Mouse (Mus musculus) telencephalon, adult 2 months (tissue): ENCODE measurements at regions not wholly inside any gene's neighbourhood (a gene's known extent, or its start where the extent isn't known, plus 50 kb on each side); places are given as distances from the start of the nearest gene placed in this dataset.

ENCODE experiments used
- DNase-seq: peaks from one replicate; pipeline ENCODE4 v3.0.0-alpha.2; 2011; ENCODE audit warnings: low read depth, low spot score

DNA sequence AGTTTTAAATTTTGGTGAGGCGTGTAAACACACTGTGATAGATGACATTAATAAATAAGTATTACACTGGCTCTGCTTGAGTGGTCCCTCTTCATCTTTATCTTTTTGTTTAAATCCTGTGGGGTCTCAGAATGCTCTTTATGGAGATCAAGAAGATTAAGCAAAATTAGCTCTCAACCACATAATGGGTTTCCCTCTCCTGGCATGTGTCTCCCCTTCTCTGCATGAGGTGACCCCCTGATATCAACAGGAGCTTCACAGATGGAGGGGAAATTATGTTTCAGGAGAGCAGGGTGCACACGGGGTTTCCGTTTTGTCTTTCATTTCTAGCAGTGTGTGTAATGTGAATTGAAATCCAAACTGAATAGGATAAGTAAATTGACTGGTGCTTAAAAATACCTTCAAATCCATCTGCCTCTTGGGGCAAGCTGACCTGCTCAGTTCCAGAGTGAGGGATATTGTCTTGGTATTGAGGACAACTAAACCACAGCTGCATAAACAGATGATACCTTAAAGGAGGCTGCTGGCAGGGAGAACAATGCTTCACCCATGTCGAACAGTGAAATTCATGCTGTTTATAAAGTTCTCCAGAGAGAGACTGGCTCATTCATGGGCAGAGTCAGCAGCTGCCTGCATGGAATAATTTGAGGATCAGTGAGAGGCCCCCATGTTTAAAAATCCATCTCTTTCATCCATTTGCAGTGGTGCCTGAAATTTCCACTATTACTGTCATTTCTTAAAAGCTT, 518.3 kb upstream of the Nr2f1 start:
- no peak for DNase-seq

DNA sequence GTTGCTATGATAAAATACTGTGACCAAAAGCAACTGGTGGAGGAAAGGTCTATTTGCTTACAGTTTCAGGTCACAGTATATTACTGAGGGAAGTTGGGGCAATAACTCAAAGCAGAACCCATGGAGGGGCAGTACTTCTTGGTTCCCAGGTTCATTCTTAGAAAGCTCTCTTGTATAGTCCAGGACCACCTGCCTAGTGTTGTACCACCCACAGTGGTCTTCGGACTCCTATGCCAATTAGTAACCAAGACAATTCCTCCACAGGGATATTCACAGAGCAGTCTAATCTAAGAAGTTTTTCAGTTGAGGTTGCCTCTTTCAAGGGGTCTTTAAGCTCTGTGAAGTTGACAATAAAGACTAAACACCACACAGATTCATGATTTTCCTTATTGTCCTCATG, 517.6 kb upstream of the Nr2f1 start:
- DNase-seq, result no peak

DNA sequence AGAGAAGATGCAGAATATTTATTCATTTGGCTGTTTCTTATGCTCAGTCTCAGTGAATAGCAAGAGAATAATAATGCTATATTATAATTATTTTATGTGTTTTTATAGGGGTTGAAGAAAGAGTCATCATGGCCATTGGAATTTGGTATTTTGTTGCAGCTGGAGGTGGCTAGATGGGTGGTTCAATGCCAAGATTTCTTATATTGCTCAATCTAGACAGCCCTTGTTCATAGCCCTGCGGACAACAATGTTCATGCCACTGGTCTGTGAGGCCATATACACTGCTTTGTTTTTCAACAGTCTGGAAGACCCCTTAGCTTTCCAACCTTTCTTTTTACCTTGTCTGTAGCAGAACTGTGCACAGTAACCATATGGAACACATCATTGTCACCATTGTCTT, 505.1 kb upstream of the Nr2f1 start:
- no peak for DNase-seq

DNA sequence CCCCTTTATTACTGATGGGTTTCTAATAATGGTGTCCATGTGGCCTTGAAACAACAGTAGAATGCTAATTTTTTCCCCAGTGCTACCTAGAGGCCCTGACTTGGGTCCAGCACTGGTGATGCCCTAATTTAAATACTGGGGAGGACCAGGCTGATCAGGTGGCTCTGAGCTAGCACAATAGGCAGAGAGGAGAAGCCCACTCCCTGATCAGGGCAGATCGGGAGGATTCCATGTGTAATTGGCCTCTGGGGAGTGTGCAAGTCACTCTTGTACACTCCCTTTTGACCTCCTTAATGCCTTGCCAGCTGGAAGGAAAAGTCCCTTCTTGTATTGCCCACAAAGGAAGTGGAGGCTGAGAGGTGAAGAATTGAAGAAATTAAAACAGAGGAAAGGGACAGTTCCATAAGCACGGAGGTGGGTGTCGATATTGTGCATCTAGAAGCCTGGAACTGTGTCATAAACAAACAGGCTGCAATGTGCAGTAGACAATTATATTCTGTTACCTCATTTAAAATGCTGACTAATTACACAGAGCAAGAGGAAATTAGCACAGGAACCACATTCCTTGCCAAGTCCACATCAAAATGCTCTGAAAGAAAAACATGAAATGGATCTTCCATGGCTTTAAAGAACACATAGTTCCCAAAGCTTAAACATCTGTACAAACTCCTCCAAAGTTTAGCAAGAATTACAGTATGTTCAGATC, 498.4 kb upstream of the Nr2f1 start:
- peak; percentile 13 for DNase-seq

DNA sequence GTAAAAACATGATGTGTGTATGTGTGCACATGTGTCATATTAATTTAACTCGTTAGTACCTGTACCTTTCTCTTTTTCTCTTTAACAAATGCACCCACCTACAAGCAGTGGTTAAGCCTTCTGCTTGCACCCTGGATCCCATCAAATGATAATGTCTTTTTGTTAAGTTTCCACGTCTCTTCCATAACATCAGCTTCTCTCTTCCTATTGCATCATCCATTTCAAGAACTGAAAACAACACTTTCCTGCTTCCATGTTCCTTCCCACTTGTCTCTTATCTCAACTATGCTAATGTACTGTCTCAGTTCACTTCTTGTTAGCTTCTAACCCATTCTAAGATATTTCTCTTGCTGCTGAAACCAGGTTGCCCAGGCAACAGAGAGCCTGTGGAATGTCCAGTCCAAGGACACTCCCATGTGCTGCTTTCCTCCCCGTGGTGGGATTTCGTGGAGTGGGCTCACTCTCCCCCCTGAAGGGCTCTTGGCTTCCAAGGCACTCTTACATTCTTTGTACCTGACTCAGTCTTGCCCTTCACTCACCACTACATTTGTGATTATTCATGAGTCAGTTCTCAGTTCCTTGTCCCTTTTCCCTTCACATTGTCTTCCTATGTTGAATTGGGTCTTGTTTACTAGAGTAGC, 479.8 kb upstream of the Nr2f1 start:
- no peak for DNase-seq

DNA sequence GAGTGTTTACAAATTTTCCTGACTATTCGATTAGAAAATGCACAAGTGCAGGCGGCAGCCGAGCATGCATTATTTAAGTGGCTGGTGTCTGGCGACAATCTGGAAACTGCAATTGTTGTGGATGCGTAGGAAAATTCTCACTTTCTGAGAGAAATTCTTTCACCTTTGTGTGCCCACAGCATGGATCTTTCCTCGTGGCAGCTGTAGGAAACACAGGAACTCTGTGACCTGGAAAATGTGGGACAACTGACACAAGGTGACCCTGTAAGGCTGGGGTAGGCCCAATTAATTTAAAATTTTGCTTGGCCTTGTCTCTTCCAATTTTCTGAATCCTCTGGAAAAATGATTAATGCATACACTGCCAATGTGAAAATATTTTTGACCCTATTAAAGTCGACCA, 478.7 kb upstream of the Nr2f1 start:
- no peak for DNase-seq

DNA sequence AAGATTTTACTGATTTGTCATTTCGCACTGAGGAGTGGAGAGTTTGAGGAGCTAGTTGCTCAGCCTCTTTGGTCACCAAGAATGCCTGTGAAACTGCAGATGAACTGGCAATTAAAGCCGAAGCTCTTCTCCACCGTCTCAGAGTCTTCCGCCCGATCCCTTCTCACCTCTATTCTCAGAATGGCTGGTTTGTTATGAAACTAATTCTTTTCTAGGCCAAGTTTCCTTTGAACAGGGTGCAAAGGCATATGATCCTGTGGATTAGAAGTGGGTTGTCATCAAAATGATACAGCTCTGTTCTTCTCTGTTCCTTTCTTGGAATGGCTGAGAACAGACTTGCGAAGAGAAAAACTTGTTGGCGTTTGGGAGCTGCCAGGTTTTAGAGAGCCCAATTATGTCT, 458.7 kb upstream of the Nr2f1 start:
- peak; percentile 81 for DNase-seq

DNA sequence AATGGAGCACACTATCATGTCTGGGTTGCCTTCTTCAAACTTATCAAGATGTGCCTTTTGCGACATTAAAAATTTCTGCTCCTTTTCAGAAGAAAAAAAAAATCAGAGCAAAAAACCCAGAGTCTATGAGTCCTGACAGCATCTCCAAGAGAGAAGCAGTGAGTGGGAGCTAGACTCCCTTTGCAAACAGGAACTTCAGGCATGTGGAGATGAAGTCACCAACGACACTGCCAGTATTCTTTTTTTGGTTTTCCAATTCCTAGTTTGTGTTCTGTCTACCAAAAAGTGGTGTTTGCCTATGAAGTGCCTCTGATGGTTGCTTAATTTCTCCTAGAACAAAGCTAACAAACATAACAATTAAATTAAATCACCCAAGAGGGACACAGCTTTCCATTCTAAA, 457.2 kb upstream of the Nr2f1 start:
- peak; percentile 66 for DNase-seq

DNA sequence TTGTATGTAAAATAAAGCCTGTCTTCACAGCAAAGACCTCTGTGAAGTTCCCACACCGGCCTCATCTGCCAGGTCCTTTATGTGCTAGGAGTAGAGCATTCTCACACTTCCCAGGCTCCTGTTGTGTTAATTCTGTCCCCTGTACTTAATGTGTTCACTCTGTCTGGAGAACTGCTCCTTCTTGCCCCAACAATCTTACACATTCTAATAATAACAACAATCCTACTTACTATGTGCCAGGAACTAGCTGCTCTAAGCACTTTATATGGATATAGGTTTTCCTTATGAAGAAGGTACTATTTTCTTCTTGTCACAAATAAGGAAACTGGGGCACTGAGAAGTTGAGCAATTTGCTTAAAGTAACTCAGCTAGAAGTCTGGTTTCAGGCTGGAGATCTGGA, 456.6 kb upstream of the Nr2f1 start:
- DNase-seq, result peak; percentile 55

DNA sequence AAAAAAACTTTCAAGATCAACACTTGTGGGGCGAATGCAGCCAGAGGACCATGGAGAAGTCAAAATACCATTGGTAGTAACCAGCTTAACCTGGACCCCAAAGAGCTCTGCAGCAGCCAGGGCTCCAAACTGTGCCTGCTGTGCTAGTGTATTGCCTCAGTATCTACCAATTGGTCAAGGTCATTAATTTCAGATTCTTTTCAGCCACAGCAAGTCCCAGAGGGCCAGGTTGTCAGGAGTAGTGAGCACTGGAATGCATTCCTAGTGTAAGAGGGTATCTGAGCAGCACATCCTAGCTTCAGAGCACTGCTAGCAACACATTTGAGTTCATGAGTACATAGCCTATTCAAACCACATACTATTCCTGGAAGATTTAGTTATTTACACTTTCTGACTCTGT, 451.3 kb upstream of the Nr2f1 start:
- DNase-seq, result no peak

DNA sequence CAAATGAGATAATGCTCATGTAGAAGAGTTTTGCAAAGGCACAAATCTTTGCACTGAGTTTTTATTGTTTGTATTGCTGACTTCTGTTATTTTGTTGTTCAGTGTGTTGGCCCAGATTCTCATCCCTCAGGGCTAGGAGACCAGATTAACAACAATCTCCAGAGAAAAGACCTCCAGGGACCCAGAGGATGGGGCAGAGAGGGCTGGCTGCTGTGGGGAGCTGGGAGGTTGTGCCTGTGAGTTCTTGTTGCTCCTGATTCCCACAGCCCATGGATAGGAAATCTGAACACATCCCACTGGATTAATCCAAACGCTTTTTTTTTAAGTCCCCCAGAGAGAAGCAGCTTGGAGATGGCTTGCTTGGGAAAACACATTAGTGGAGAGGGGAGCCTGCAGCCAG, 445.0 kb upstream of the Nr2f1 start:
- DNase-seq, result no peak

DNA sequence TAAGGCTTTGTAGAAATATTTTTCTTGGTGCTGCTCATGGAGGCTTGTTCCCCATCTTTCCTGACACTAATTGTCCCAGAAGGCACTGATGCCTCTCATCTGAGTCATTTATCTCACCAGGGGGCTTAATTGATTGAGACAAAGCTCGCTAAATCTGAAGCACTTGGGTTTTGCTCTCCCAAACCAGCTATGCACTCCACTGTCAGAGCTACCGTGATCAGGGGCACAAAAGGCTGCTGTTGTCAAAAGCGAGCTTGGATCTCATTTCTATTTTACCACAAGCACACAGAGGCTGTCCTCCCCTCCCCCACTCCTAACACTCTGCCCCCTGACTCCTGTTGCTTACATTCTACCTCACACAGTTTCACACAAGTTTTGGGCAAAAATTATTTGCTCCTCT, 443.5 kb upstream of the Nr2f1 start:
- DNase-seq, result no peak

DNA sequence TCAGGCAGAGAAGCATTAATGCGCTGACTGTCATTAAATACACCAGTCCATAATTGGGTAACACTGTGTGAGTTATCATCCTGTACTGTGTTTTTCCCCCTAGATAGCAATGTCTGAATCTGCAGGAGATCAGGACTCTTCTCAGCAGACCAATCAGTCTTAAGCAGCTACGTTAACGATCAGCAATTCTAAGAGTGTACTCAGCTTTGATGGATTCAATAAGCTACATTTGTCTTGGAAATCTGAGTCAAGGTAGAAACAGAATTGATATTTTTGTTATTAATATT, 442.8 kb upstream of the Nr2f1 start:
- no peak for DNase-seq

DNA sequence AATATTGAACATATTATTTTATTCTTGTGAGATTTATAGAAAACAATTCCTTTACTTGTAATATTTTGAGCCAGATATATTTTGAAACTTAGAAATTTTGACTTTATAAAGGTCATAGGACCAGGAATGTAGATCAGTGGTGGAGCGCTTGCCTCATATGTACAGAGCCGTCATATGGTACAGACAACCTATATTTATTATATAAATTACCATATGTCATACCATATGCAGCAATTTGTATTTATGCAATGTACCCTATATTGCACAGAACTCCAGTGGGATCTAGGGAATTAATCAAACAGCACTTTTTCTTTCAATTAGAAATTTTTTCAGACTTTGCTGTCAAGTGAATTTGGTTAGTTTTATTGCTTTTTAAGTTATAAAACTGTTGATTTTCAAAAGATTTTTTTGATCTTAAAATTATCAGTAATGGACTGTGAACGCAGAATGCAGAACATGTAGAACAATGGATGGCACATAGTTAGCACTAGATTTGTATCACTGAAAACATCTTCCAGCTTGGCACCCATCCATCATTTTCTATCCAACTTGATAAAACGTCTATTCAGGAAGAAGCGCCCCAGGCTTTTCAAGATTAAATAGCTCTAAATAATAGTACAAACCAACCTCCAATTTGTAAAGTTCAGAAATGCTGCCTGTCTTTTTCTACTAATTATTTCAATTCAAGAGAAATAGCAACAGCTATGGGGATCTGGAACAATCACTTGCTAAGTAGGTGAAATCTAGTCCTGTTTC, 442.3 kb upstream of the Nr2f1 start:
- no peak for DNase-seq

DNA sequence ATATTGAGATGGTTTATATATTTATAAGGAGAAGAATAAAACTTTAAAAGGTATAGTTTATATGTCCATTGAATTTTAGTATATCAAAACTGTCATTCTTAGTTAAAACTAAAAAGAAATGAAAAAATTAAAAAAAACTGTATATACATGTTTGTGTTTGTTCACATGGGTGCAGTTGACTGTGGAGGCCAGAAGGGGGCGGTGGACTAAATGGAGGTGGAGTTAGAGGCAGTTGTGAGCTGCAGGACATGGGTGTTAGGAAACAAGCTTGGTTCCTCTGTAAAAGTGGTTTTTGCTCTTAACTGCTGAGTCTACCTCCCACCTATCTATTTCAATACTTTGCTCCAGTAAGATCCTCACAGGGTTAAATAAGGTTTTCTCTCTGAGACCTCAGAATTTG, 440.8 kb upstream of the Nr2f1 start:
- DNase-seq, result no peak

DNA sequence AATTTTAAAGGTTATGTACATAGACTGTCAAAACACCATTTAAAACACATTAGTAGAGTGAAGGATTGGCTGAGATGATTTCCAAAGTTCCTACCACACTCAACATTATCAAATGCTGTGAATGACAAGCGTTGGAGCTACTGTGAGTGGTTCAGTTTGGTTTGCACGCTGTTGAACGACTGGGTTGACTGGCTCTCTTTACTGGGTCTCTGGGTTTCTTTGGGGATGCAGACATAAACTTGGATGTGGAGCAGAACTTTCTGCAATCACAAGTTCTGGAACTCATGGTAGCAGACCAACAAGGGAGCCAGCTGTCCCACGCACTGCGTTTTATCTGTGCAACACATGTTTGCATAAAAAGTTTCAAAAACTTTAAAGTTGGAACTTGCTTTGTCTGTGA, 438.9 kb upstream of the Nr2f1 start:
- no peak for DNase-seq

DNA sequence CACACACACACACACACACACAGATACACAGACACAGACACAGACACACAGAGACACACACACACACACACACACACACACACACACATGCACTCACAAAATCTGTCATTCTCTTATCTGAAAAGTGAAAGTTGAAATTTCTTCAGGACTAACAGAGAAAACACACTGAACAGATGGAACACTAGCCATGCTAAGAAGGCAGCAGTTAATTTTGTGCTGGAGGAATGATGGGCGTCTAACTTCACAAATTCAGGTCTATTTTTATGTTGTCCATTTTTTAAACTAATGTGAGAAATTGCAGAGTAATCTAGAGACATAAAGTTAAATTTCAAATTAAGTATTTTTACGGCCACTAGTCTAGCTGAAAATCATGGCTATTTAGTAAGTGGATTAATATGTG, 432.1 kb upstream of the Nr2f1 start:
- peak; percentile 42 for DNase-seq

DNA sequence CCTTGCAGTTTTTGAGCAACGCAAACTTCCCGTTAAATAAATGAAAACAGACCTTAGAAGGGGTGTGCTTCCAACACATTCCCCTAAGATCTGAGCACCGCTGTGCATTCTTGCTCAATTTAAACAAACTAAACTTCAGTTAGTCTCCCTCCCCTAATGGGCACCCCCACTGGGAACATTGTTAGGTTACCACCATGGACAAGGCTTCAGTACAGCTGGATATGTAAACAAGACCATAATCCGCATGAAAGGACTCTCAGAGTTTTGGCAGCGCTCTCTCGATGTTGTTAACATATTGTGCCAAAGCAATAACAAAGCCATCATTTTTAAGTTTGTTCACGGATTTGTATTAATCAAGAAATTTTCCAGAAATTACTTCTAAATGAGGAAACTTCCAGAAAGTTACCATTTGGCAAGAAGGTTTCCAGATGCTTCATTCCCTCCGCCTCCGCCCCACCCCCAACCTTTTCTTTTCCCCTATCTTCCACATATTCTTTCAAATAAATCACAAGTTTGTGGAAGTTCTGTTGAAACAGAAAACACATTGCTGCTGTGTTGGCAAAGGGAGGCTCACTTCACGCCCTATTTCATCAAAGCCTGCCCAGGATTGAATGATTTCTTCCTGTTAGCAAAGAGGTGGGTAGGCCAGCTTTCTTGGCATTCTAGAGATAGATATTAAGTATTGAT, 429.6 kb upstream of the Nr2f1 start:
- no peak for DNase-seq

DNA sequence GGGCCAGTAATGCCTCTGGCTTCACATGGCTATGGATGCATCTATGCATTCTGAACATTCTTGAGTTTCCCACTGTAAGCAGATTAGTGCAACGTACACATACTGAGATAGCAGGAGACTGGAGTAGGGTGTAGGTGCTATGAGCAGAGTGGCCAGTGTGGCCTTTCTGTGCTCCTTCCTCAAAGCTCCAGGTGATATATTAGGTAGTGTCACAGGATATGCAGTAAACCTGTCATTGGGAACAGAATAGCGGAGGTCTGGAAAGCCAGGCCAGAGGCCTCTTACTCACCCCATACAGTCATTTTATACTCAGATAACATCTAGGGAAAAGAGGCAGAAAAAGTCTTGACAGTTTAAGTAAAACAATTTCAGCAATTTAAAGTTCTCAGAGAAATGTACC, 424.1 kb upstream of the Nr2f1 start:
- no peak for DNase-seq

DNA sequence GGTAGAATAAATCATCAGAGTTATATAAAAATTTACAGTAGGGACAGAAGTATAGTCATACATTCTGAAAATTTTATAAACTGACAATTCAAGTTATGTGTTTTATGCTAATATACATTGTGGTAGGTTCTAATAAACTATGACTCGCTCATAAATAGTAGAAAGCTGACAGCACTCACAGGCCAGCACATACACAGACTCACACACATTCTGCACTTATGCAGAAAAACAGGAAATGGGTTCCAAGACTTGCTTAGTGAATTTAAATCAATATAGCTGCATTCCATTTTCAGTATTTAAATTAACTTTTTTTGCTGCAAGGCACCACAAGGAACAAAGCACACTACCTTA, 403.3 kb upstream of the Nr2f1 start:
- no peak for DNase-seq

DNA sequence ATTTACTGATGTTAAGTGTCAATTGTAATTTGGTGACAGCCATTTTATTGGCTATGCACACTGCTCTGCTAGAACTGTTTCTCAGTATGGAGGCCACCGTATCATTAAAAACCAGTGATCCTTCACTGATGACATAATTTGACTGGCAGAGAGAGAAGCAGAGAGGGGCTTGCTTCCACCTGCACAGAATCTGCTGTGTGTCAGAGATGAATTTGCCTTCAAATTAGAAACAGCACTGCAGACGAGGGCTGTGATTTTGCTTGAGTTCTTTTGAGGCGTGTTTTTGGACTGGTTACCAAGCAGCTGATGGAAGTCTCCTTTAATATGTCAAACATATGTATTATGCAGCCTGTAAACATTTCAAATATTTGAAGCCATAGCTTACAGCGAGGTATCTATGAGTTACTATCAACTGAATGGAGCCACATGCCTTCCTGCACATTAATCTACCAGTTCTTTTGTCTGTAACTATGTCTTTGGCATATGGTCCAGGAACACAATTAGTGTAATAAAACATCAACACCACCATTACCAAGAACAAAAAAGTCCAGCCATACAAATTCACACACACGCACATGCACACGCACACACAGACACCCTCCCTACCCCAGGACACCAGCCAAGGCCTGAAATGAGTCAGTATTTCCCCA, 402.8 kb upstream of the Nr2f1 start:
- no peak for DNase-seq
